Mouse (Mus musculus) midbrain, embryonic 12.5 days (tissue): ENCODE measurements around the gene Zfp346. TPM values are rescaled to one million over a fixed set of nuclear protein-coding genes. Genes with fewer than 3 reads are reported as not detected.
A peak's percentile ranks its signal among the peaks of the same experiment; 100 is the strongest.
"Not testable (repeated sequence)": the region's sequence is repeated elsewhere in the genome, so short reads cannot be mapped to it uniquely, and the experiment has no call there.

ENCODE experiments used
- ATAC-seq: fragments of 200-750 bp; cut with Nextera tagmentation; 2 replicates; pipeline ENCODE4 v1.8.0; 2017; ENCODE audit warnings: low read depth, moderate TSS enrichment, moderate library complexity; ENCODE audit not compliant: low FRiP score
- H3K27ac ChIP-seq: fragments of 300-500 bp; sonication (generic); replicated peaks from 2 replicates; pipeline ENCODE4 v1.5.1; 2016; ENCODE audit warnings: mild to moderate bottlenecking
- H3K27me3 ChIP-seq: fragments of 300-500 bp; sonication (generic); 2 replicates; pipeline ENCODE4 v1.6.1; 2016; ENCODE audit warnings: mild to moderate bottlenecking
- H3K36me3 ChIP-seq: fragments of 300-500 bp; sonication (generic); 2 replicates; pipeline ENCODE4 v1.6.1; 2016
- H3K4me1 ChIP-seq: fragments of 300-500 bp; sonication (generic); 2 replicates; pipeline ENCODE4 v1.6.1; 2016
- H3K4me2 ChIP-seq: fragments of 300-500 bp; sonication (generic); replicated peaks from 2 replicates; pipeline ENCODE4 v1.6.1; 2016; ENCODE audit warnings: mild to moderate bottlenecking, moderate library complexity
- H3K4me3 ChIP-seq: fragments of 300-500 bp; sonication (generic); 2 replicates; pipeline ENCODE4 v1.5.1; 2016; ENCODE audit warnings: mild to moderate bottlenecking
- H3K9ac ChIP-seq: fragments of 300-500 bp; sonication (generic); replicated peaks from 2 replicates; pipeline ENCODE4 v1.6.1; 2016; ENCODE audit warnings: mild to moderate bottlenecking, moderate library complexity
- H3K9me3 ChIP-seq: fragments of 300-500 bp; sonication (generic); 2 replicates; pipeline ENCODE4 v1.6.1; 2016; ENCODE audit warnings: mild to moderate bottlenecking
- WGBS: fragments of 180-500 bp; shearing (Covaris S2); methylation state at CpG from one replicate; pipeline ENCODE4 v1.1.7; 2016; 5-methylcytosine and 5-hydroxymethylcytosine counted together
- polyA plus RNA-seq: library from polyadenylated mRNA; unstranded; fragments of >200 nt; fragmentation: Nextera tagmentation; extraction: Ambion mirVana; gene quantifications from 2 replicates; pipeline ENCODE4 v1.2.1, GENCODE M21; 2016

Zfp346 gene
- polyA plus RNA-seq: 24.1 and 27.4 TPM in 2 replicates

GRCm38 (mm10) chr13:55105045-55105952, at the start of gene Zfp346:
Gene Zfp346, plus strand, starts transcription at chr13:55105311.
- Histone ChIP-seq H3K4me1 (peaks cover 12% of the 10 kb centered on the region), H3K4me2 (peak within 1 kb of the TSS; percentile 83), H3K4me3 (peak within 1 kb of the TSS; percentile 84), H3K27ac (peak within 1 kb of the TSS; percentile 88), H3K27me3 (no peaks in the 10 kb centered on the region), H3K36me3 (peaks cover 8% of the 10 kb centered on the region; the same call in 1 of the 2 replicates), H3K9me3 (peaks cover 3% of the 10 kb centered on the region; the same call in 1 of the 2 replicates), H3K9ac (peak within 1 kb of the TSS; percentile 91)
- ATAC-seq: peak; percentile 94
- 1% methylated on average over 65 of the region's 66 CpGs for WGBS

DNA sequence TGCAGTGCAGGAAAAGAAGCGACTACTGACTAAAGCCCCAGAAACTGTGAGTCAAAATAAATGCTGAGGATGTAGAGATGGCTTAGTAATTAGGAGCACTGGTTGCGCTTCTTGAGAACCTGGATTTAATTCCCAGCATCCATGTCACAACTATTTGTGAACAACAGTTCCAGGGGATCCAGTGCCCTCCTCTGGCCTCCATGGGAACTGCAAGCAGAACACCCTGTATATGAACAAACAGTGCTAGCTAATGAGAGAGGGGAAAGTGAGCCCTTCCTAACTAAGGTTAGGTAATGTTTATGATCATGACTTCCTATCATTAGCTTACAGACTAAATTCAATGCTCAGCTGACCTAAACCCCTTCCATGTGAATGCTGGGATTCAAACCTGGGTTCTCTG, 47.1 kb upstream of the Zfp346 start:
- H3K4me2 ChIP-seq: no peak overlapping the region
- H3K9me3 ChIP-seq: no peaks in the 10 kb centered on the region
- H3K4me3 ChIP-seq: no peak overlapping the region
- H3K36me3 ChIP-seq: peaks cover 7% of the 10 kb centered on the region
- H3K27me3 ChIP-seq: no peaks in the 10 kb centered on the region
- no peaks in the 10 kb centered on the region for H3K4me1 ChIP-seq
- H3K9ac ChIP-seq: no peak overlapping the region
- 98% methylated on average over 2 of the region's 2 CpGs for WGBS
- no peak for ATAC-seq
- H3K27ac ChIP-seq: no peak overlapping the region

- ATAC-seq: no peak
- 80% methylated on average over 2 of the region's 2 CpGs for WGBS
Measured at GRCm38 (mm10) chr13:55063276-55063675, 41.8 kb upstream of the Zfp346 start.

GRCm38 (mm10) chr13:55069719-55070118, 35.4 kb upstream of the Zfp346 start:
- no peak overlapping the region for H3K4me2 ChIP-seq
- H3K4me1 ChIP-seq: no peaks in the 10 kb centered on the region
- 64% methylated on average over 7 of the region's 7 CpGs for WGBS
- no peaks in the 10 kb centered on the region for H3K27me3 ChIP-seq
- H3K36me3 ChIP-seq: no peaks in the 10 kb centered on the region
- no peak for ATAC-seq
- no peak overlapping the region for H3K9ac ChIP-seq
- no peaks in the 10 kb centered on the region for H3K9me3 ChIP-seq
- no peak overlapping the region for H3K27ac ChIP-seq
- H3K4me3 ChIP-seq: no peak overlapping the region

More at GRCm38 (mm10) chr13:55063276-55063675, 41.8 kb upstream of the Zfp346 start:
- Histone ChIP-seq H3K27ac (no peak overlapping the region), H3K27me3 (no peaks in the 10 kb centered on the region), H3K4me2 (no peak overlapping the region), H3K4me1 (no peaks in the 10 kb centered on the region), H3K4me3 (no peak overlapping the region), H3K36me3 (peaks cover 3% of the 10 kb centered on the region; the same call in 1 of the 2 replicates), H3K9me3 (no peaks in the 10 kb centered on the region), H3K9ac (no peak overlapping the region)

GRCm38 (mm10) chr13:55071322-55071721, 33.8 kb upstream of the Zfp346 start:
- Histone ChIP-seq H3K4me3 (no peak overlapping the region), H3K27ac (no peak overlapping the region), H3K4me2 (no peak overlapping the region), H3K27me3 (no peaks in the 10 kb centered on the region), H3K9ac (no peak overlapping the region), H3K4me1 (no peaks in the 10 kb centered on the region), H3K9me3 (no peaks in the 10 kb centered on the region), H3K36me3 (peaks cover 8% of the 10 kb centered on the region)
- no peak for ATAC-seq
- 2% methylated on average over 3 of the region's 3 CpGs for WGBS

DNA sequence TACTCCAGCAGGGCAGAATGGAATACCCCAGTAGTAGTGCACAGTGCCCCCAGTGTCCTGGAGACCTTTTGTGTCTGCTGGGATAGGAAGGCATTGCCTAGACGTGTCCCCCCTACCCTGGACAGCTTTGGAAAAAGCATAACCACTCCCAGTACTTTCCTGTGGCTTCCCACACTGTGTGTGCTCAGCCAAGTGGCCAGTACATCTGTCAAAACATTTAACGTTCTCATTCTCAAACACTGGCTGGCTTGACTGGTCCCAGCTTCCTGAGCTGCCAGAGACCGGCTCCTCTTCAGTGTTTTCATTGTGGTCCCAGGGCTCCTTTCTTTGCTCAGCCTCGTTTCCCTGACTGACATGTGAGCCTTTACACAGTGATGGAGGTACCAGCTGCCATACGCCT, 29.5 kb upstream of the Zfp346 start:
- H3K4me2 ChIP-seq: no peak overlapping the region
- H3K27me3 ChIP-seq: no peaks in the 10 kb centered on the region
- no peak for ATAC-seq
- peaks cover 11% of the 10 kb centered on the region for H3K36me3 ChIP-seq
- no peaks in the 10 kb centered on the region for H3K4me1 ChIP-seq
- H3K9me3 ChIP-seq: no peaks in the 10 kb centered on the region
- 53% methylated on average over 5 of the region's 5 CpGs for WGBS
- no peak overlapping the region for H3K4me3 ChIP-seq
- no peak overlapping the region for H3K27ac ChIP-seq
- H3K9ac ChIP-seq: no peak overlapping the region

DNA sequence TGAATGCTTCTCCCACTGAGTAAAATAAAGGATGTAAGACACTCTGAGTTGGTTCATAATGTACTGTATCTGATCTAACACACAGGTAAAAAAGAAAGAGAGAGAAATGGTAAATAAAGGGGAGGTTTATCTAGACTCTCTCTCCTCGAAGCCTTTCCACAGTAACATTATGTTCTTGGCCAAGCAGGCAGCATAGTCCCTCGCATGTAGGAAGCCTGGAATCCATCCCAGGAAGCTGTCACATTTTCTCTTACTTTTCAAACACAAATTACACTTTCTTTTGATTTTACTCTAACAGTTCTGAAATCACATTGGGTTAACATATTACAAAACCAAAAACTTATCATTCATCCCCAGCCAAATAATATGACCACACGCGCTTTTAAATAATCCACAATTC, 12.5 kb upstream of the Zfp346 start:
- Histone ChIP-seq H3K4me3 (no peak overlapping the region), H3K36me3 (peaks cover 16% of the 10 kb centered on the region), H3K9ac (no peak overlapping the region), H3K9me3 (no peaks in the 10 kb centered on the region), H3K27me3 (no peaks in the 10 kb centered on the region), H3K27ac (no peak overlapping the region), H3K4me2 (no peak overlapping the region), H3K4me1 (no peaks in the 10 kb centered on the region)
- no peak for ATAC-seq
- WGBS: 94% methylated on average over 4 of the region's 4 CpGs

- H3K4me1 ChIP-seq, H3K4me3 ChIP-seq, H3K9me3 ChIP-seq, ATAC-seq, H3K27ac ChIP-seq, H3K36me3 ChIP-seq, H3K9ac ChIP-seq, H3K27me3 ChIP-seq, H3K4me2 ChIP-seq: not testable (repeated sequence)
- WGBS: over 99% methylated on average over 3 of the region's 3 CpGs
Measured at GRCm38 (mm10) chr13:55097841-55098240, 7.3 kb upstream of the Zfp346 start.

DNA sequence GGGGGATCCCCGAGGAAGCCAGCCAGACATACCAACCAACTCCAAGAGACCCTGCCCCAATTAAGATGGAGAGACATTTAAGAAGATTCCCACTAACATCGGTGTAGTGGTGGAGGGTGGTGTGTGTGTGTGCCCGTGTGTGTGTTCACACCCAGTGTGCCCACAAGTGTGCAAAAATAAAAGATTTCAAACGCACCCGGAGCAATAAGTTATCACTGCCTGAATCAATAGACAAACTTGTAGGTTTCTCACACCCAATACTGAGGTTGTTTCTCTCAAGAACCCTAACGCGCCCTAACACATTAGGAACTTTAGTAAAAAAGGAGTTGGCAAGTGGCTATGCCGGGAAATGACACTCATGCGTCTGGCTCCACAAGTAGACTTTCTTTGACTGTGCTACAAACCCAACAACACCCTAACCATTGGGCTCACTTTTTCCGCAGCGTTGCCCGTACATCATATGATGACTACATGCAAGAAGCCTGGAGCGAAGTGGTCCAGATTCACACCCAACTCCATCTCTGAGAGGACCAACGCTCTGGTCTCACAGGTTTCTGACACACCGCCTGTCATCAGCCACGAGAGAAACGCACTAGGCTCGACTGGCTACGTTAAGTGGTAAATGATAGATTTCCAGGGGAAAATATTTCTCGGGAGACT, 5.9 kb upstream of the Zfp346 start:
- peak overlapping the region; percentile 91 for H3K9ac ChIP-seq
- peaks cover 3% of the 10 kb centered on the region; the same call in 1 of the 2 replicates for H3K9me3 ChIP-seq
- peak overlapping the region; percentile 84 for H3K4me3 ChIP-seq
- no peaks in the 10 kb centered on the region for H3K36me3 ChIP-seq
- H3K4me2 ChIP-seq: peak overlapping the region; percentile 60
- no peaks in the 10 kb centered on the region for H3K27me3 ChIP-seq
- peaks cover 7% of the 10 kb centered on the region for H3K4me1 ChIP-seq
- WGBS: 37% methylated on average over 20 of the region's 20 CpGs
- no peak for ATAC-seq
- peak overlapping the region; percentile 91 for H3K27ac ChIP-seq

DNA sequence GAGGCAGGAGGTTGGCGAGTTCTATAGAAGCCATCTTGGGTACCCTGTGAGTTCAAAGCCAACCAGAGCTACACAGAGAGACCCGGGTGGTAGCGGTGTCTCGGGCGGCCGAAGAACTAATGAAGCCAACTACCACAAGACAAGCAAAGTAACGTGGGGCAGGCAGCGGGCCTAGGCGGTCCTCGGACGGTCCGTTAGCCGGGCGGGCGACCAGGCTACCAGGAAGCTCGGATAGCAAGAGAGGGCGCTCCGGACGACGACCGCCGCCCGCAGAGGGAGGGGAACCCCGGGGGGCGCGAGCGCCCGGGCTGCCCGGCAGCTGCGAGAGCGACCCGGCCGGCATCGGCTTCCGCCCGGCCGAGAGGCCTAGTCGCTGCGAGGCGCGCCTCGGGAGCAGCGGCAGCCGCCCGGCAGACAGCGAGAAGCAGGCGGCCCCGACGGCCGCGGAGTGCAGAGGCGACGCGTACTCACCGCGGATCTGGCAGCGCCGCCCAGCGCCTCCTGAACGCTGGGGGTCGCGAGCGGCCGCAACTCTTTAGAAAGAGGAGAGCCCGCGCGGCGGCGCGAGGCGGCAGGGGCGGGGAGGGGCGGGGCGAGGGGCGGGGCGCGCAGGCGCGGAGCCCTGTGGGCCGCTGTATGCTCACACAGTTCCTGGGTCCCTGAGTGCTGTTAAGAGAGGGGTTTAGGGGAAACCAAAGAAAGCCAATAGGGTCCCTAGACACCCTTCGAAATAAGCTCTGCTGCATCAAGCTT, 5.2 kb upstream of the Zfp346 start, which contains the start of gene Uimc1:
Uimc1 (minus strand) TSS at position 575 of the 753 bp plus-strand sequence.
- Histone ChIP-seq H3K9me3 (peaks cover 3% of the 10 kb centered on the region; the same call in 1 of the 2 replicates), H3K36me3 (no peaks in the 10 kb centered on the region), H3K4me3 (peak within 1 kb of the TSS; percentile 84), H3K9ac (peak within 1 kb of the TSS; percentile 91), H3K4me1 (peaks cover 7% of the 10 kb centered on the region), H3K4me2 (peak within 1 kb of the TSS; percentile 60), H3K27me3 (no peaks in the 10 kb centered on the region), H3K27ac (peak within 1 kb of the TSS; percentile 91)
- under 1% methylated on average over 52 of the region's 81 CpGs for WGBS
- peak; percentile 92 for ATAC-seq

GRCm38 (mm10) chr13:55101627-55102026, 3.5 kb upstream of the Zfp346 start:
- Histone ChIP-seq H3K4me2 (no peak overlapping the region), H3K27me3 (no peaks in the 10 kb centered on the region), H3K36me3 (no peaks in the 10 kb centered on the region), H3K4me3 (no peak overlapping the region), H3K27ac (no peak overlapping the region), H3K9ac (no peak overlapping the region), H3K4me1 (peaks cover 16% of the 10 kb centered on the region), H3K9me3 (peaks cover 3% of the 10 kb centered on the region; the same call in 1 of the 2 replicates)
- 94% methylated on average over 11 of the region's 11 CpGs for WGBS
- ATAC-seq: no peak
